Mouse (Mus musculus): ENCODE data around the gene Gtpbp8.
A peak's percentile ranks its signal among the peaks of the same experiment; 100 is the strongest.

DNA sequence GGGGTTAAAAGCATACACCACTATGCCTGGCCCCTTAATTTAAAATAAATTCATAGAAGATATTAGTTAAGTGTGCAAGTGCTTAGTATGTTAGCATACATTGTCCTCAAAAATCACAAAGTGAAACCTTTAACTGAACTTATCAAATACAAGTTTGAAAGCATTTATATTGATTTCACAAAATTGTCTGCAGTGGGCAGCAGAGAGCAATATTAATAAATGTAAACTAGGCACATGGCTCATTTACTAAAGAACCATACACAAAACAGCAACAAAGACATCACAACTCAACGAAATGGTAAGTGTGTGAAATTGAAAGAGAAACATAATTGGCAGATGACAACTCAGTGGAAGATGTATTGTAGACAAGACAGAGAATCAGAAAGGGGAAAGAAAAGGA lies 15.6 kb upstream of the Gtpbp8 start:
- peak; percentile 54 for TF ChIP-seq CTCF (IDR thresholded peaks at IDR 0.05)
- no peak for TF ChIP-seq POLR2A (IDR thresholded peaks at IDR 0.05; ENCODE audit: insufficient read depth, low read depth, low read length)
